Mouse (Mus musculus) MN1 (cell line): ENCODE results near the gene Olfr1355.
"Not testable (repeated sequence)": the region's sequence is repeated elsewhere in the genome, so short reads cannot be mapped to it uniquely, and the experiment has no call there.

Experiments used
- DNase-seq: peaks from one replicate; pipeline ENCODE4 v3.0.0-alpha.2; 2016; ENCODE audit warnings: low spot score

Olfr1355 gene

GRCm38 (mm10) chr10:78875240-78875639 is at the start of gene Olfr1355:
Gene Olfr1355 (plus strand): TSS chr10:78875540.
- no peak for DNase-seq

- DNase-seq = not testable (repeated sequence)
These were observed 34.9 kb upstream of the Olfr1355 start for GRCm38 (mm10) chr10:78840456-78840855.

DNA sequence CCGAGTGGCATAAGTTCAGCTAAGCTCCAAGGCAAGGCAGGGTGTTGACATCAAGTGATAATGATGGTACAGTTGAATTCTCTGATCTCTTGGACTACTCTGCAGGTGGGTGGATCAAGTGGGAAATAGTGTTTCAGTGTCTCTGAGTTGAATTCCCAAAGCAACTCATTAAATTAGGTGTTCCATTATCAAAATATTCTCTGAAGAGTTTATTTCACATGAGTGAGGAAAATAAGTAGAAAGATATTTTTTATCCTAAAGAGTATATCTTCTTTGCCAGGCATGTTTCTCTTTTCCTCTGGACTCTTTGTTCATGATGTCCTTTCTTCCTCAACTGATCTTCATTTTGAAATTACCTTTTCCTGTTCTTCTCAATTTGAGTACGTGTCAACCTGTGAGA is 23.3 kb upstream of the Olfr1355 start, which contains the start of gene Olfr1356:
Gene Olfr1356 (minus strand): TSS at position 101 of the 400 bp plus-strand sequence.
- DNase-seq = no peak

GRCm38 (mm10) chr10:78912871-78913270 is 37.5 kb downstream of the Olfr1355 start, which contains the start of gene Olfr1354:
Gene Olfr1354 (plus strand): TSS chr10:78913171.
- DNase-seq = not testable (repeated sequence)
